Mouse (Mus musculus) kidney, postnatal 36 days (tissue): ENCODE measurements around the gene Sipa1l3.
A peak's percentile ranks its signal among the peaks of the same experiment; 100 is the strongest.

Experiments
- DNase-seq, 2 experiments: peaks; one replicate each; pipeline ENCODE4 v3.0.0; 2021 to 2022; ENCODE audit warnings: mixed read lengths in 2 of 2

Gene Sipa1l3

DNA sequence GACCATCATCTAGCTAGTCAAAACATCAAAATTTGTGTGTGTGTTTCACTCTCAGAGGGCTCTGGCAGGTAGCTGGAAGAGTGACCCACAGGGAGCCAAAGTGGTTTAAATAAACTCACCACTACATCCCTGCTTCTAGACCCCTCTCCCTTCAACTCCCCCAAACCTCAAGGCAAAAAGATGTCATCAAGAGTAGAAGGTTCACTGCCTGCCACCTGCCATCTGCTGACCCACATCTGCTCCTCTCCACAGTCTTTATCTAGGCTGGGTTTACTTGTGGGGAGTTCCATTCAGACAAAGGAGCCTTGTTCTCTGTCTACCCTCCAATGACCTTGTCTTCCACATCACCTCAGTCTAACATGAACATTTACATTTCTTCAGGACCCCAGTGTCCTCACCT is 239.2 kb downstream of the Sipa1l3 start:
- no peak for DNase-seq

- DNase-seq = no peak
Measured at GRCm38 (mm10) chr7:29277510-29277909, 240.9 kb downstream of the Sipa1l3 start.

GRCm38 (mm10) chr7:29276715-29277114 is 241.7 kb downstream of the Sipa1l3 start:
- DNase-seq = peak; percentile 82 to 86

DNA sequence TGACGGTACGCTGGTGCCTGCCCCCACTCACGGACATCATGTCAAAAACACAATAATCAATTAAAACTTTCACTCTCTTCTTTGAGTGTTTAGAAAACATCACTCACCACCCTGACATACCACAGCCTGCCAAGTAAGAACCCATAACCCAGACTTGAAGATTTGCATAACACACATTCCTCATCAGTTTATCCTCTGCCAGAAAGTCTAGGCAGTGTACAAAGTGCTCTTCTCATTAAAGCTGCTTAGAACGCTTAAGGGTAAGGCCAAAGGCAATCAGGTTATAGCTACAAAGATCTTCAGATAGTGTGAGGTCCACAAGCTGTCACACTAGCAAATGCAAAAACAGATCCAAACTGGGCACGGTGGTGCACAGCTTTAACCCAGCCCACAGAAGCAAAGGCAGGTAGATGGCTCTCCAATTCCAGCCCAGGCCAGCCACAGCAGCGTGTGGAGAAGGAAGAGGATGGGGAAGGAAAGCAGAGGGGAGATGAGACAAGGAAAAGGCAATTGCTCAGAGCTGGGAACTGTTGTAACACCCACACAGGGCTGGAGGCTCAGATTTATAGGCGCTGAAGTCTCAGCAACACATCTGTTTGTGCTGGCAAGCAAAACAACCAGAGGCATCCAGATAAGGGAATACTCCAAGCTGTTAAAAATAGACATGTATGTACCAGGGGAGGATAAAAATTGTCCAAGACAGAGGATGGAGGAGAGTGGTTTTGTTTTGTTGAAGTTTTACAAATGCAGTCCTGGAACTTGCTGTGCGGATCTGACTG is 246.6 kb downstream of the Sipa1l3 start:
- peak in 1 of 2 experiments; percentile 62 for DNase-seq

DNA sequence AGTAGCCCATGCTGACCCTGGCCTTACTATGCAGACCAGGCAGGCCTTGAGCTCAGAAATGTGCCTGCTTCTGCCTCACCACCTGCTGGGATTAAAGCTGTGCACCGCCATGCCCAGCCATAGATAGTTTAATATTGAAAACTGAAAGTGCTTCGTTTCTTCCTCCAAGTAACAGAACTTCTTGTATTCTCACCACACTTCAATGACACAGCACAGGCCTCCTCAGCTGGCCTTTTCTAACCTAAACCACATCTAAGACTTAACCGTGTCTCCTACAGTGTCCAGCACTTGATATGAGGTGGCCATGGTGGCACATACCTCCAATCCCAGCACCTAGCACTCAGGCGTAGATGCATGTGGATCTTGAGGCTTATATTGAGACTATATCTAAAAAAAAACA is 248.0 kb downstream of the Sipa1l3 start:
- no peak for DNase-seq
